Mouse (Mus musculus) C2C12 (cell line): ENCODE data around the gene Knstrn.

ENCODE experiments used
- CEBPB ChIP-seq: IDR thresholded peaks from one replicate; pipeline ENCODE4 v1.6.1; 2011; ENCODE audit warnings: low read depth, mild to moderate bottlenecking, control low read depth, moderate library complexity
- CTCF ChIP-seq: IDR thresholded peaks from one replicate; pipeline ENCODE4 v1.5.1; 2011; ENCODE audit not compliant: control insufficient read depth, insufficient read depth, insufficient read length
- FOSL1 ChIP-seq: IDR thresholded peaks from one replicate; pipeline ENCODE4 v1.8.0; 2011; ENCODE audit warnings: mild to moderate bottlenecking, low read length; ENCODE audit not compliant: poor library complexity, insufficient read depth, severe bottlenecking
- MAX ChIP-seq: IDR thresholded peaks from one replicate; pipeline ENCODE4 v1.6.1; 2011; ENCODE audit warnings: mild to moderate bottlenecking, control low read depth
- MYOD1 ChIP-seq: IDR thresholded peaks from one replicate; pipeline ENCODE4 v1.6.1; 2011; ENCODE audit warnings: low read depth; ENCODE audit not compliant: control insufficient read depth, insufficient read length
- MYOG ChIP-seq: IDR thresholded peaks from one replicate; pipeline ENCODE4 v1.6.1; 2011; ENCODE audit not compliant: control insufficient read depth, insufficient read length; ENCODE audit errors: extremely low read depth

DNA sequence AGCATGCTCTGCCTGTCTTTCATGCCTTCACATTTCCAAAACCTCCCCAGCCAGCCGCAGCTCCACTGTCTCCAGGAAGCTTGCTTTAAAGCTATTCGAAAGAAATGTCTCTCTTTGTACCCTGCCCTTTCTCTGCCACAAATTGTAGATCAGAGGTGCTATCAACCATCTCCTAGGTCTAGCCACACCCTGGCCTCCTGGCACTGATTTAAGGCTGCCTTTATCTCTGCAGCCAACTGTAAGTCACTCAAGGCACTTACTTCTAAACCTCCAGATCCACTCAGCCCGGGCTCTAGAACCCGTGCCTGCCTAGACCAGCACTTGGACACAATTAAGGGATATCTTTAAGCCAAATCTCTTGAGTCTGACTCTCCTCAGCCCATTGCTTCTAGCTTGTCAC is 35.4 kb upstream of the Knstrn start:
- TF ChIP-seq CTCF: no peak
- TF ChIP-seq MYOD1: no peak
- TF ChIP-seq CEBPB: no peak
- TF ChIP-seq MYOG: no peak
- no peak for TF ChIP-seq MAX
- no peak for TF ChIP-seq FOSL1
